Mouse (Mus musculus): ENCODE data around the gene Usp39.

GRCm38 (mm10) chr6:72359891-72360598 is 15.1 kb upstream of the Usp39 start:
- no peak for TF ChIP-seq CTCF (IDR thresholded peaks at IDR 0.05; ENCODE audit: low read depth, low read length)
- TF ChIP-seq POLR2A (IDR thresholded peaks at IDR 0.05; ENCODE audit: borderline replicate concordance, low read depth, low read length): no peak
